Mouse (Mus musculus) liver, embryonic 12.5 days (tissue): ENCODE measurements at regions not wholly inside any gene's neighbourhood (a gene's known extent, or its start where the extent isn't known, plus 50 kb on each side); places are given as distances from the start of the nearest gene placed in this dataset.

ENCODE experiments used
- ATAC-seq: fragments of 200-750 bp; cut with Nextera tagmentation; 2 replicates; pipeline ENCODE4 v1.8.0; 2017; ENCODE audit warnings: moderate number of reproducible peaks, mild to moderate bottlenecking, moderate library complexity
- H3K27ac ChIP-seq: fragments of 300-500 bp; sonication (generic); 2 replicates; pipeline ENCODE4 v1.5.1; 2016; ENCODE audit warnings: mild to moderate bottlenecking
- H3K27me3 ChIP-seq: fragments of 300-500 bp; sonication (generic); replicated peaks from 2 replicates; pipeline ENCODE4 v1.6.1; 2016; ENCODE audit warnings: mild to moderate bottlenecking, moderate library complexity
- H3K36me3 ChIP-seq: fragments of 300-500 bp; sonication (generic); 2 replicates; pipeline ENCODE4 v1.6.1; 2016; ENCODE audit warnings: mild to moderate bottlenecking, moderate library complexity
- H3K4me1 ChIP-seq: fragments of 300-500 bp; sonication (generic); 2 replicates; pipeline ENCODE4 v1.6.1; 2016
- H3K4me2 ChIP-seq: fragments of 300-500 bp; sonication (generic); 2 replicates; pipeline ENCODE4 v1.6.1; 2016; ENCODE audit warnings: mild to moderate bottlenecking, moderate library complexity
- H3K4me3 ChIP-seq: fragments of 300-500 bp; sonication (generic); 2 replicates; pipeline ENCODE4 v1.5.1; 2016; ENCODE audit warnings: mild to moderate bottlenecking, moderate library complexity
- H3K9ac ChIP-seq: fragments of 300-500 bp; sonication (generic); 2 replicates; pipeline ENCODE4 v1.6.1; 2016; ENCODE audit warnings: mild to moderate bottlenecking, moderate library complexity
- H3K9me3 ChIP-seq: fragments of 300-500 bp; sonication (generic); replicated peaks from 2 replicates; pipeline ENCODE4 v1.6.1; 2016; ENCODE audit warnings: mild to moderate bottlenecking, moderate library complexity
- WGBS: fragments of 180-500 bp; shearing (Covaris S2); methylation state at CpG from one replicate; pipeline ENCODE4 v1.1.7; 2016; ENCODE audit not compliant: insufficient replicate concordance; 5-methylcytosine and 5-hydroxymethylcytosine counted together

GRCm38 (mm10) chr11:34888374-34889136 lies 55.1 kb upstream of the Spdl1 start:
- 65% methylated on average over 7 of the region's 7 CpGs for WGBS
- Histone ChIP-seq H3K27me3 (no peaks in the 10 kb centered on the region), H3K4me3 (no peak overlapping the region), H3K9me3 (no peaks in the 10 kb centered on the region), H3K4me1 (no peaks in the 10 kb centered on the region), H3K4me2 (no peak overlapping the region), H3K36me3 (no peaks in the 10 kb centered on the region), H3K27ac (no peak overlapping the region), H3K9ac (no peak overlapping the region)
- ATAC-seq = no peak

- no peak overlapping the region for H3K27ac ChIP-seq
- H3K27me3 ChIP-seq = no peaks in the 10 kb centered on the region
- no peak overlapping the region for H3K9ac ChIP-seq
- 60% methylated on average over 3 of the region's 3 CpGs for WGBS
- ATAC-seq = no peak
- no peak overlapping the region for H3K4me2 ChIP-seq
- H3K9me3 ChIP-seq = no peaks in the 10 kb centered on the region
- H3K4me1 ChIP-seq = no peaks in the 10 kb centered on the region
- H3K4me3 ChIP-seq = no peak overlapping the region
- no peaks in the 10 kb centered on the region for H3K36me3 ChIP-seq
These were observed 54.1 kb upstream of the Spdl1 start for GRCm38 (mm10) chr11:34887587-34887986.
